Mouse (Mus musculus) cerebellum, adult 2 months (tissue): ENCODE measurements at regions not wholly inside any gene's neighbourhood (a gene's known extent, or its start where the extent isn't known, plus 50 kb on each side); places are given as distances from the start of the nearest gene placed in this dataset.
"Not testable (repeated sequence)": the region's sequence is repeated elsewhere in the genome, so short reads cannot be mapped to it uniquely, and the experiment has no call there.

ENCODE experiments used
- DNase-seq, 2 experiments: peaks; one replicate each; pipeline ENCODE4 v3.0.0; 2021
- H3K27ac ChIP-seq: fragments of 200-500 bp; 2 replicates; pipeline ENCODE4 v1.5.1; 2012; ENCODE audit warnings: low read length, control low read depth, inconsistent platforms; ENCODE audit not compliant: insufficient read depth
- H3K27me3 ChIP-seq: fragments of 200-500 bp; 2 replicates; pipeline ENCODE4 v1.6.1; 2012; ENCODE audit warnings: inconsistent platforms, mild to moderate bottlenecking, low read length, moderate library complexity; ENCODE audit not compliant: control insufficient read depth, insufficient read depth
- H3K4me1 ChIP-seq: fragments of 200-500 bp; 2 replicates; pipeline ENCODE4 v1.6.1; 2011; ENCODE audit warnings: low read length; ENCODE audit not compliant: control insufficient read depth, insufficient read depth
- H3K4me3 ChIP-seq: fragments of 200-500 bp; replicated peaks from 2 replicates; pipeline ENCODE3; 2011; ENCODE audit warnings: mild to moderate bottlenecking, low read depth, low read length, control low read depth; ENCODE audit not compliant: insufficient read depth
- CTCF ChIP-seq: fragments of 200-500 bp; IDR thresholded peaks from 2 replicates; pipeline ENCODE4 v1.5.1; 2011; ENCODE audit warnings: low read depth, mild to moderate bottlenecking, control low read depth, low read length, moderate library complexity, borderline replicate concordance; ENCODE audit not compliant: insufficient read depth
- POLR2A ChIP-seq: fragments of 200-500 bp; IDR thresholded peaks from 2 replicates; pipeline ENCODE4 v1.6.1; 2011; ENCODE audit warnings: low read length, control low read depth, borderline replicate concordance; ENCODE audit not compliant: insufficient read depth
- WGBS: fragments of 180-500 bp; shearing (Covaris S2); methylation state at CpG from one replicate; pipeline ENCODE4 v1.1.7; 2018; 5-methylcytosine and 5-hydroxymethylcytosine counted together

DNA sequence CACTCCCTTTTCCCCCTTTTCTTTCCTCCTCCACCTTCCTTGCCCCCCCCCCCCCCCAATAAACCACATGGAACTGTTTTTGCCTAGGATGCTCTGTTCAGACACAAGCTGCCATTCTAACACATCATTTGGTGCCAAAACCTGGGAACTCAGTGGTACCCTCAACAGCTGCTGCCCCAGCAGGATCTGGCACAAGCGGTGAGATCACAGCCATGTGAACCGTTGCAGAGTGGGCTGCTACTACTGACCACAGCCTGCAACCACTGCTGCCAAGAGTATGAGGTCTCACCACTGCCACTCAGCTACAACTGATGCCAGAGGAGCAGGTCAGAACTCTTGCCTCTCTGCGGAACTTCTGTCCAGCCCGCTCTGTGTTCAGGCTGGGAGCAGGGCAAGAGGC lies 206.2 kb downstream of the Pcsk1 start:
- DNase-seq: peak; percentile 48 to 70
- WGBS: 13% methylated on average over 4 of the region's 4 CpGs
- no peaks in the 10 kb centered on the region for H3K4me1 ChIP-seq
- no peak overlapping the region for H3K27ac ChIP-seq
- no peak for TF ChIP-seq POLR2A
- no peaks in the 10 kb centered on the region; the same call in 1 of the 2 replicates for H3K27me3 ChIP-seq
- no peak overlapping the region for H3K4me3 ChIP-seq

DNA sequence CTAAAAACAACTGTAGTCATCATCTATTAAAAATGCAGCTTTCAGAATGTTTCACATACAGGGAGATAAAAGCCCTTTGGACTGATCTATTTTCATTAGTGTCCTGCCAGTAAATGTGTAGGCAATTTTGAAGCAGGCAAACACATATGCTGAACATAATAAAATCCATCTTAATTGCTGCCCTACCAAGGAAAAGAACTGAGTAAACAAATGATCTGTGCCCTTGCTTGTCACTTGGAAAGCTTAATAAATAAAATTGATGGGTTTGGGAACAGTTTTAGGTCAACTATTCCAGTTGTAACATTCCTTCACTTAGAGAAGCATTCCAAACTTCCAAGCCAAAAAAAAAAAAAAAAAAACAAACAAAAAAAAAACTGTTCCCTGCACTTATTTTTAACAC lies 230.2 kb downstream of the Pcsk1 start:
- Histone ChIP-seq H3K4me3 (no peak overlapping the region), H3K27me3 (no peaks in the 10 kb centered on the region), H3K27ac (no peak overlapping the region), H3K4me1 (no peaks in the 10 kb centered on the region)
- no peak for DNase-seq
- no peak for TF ChIP-seq CTCF

DNA sequence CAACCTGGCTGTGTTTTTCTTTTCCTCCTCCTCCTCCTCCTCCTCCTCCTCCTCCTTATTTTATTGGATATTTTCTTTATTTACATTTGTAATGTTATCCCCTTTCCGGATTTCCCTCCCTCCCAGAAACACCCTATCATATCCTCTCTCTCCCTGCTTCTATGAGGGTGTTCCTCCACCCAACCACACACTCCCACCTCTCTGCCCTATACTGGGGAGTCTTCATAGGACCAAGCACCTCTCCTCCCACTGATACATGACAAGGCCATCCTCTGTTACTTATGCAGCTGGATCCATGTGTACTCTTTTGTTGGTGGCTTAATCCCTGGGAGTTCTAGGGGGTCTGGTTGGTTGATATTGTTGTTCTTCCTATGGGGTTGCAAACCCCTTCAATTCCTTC lies 230.6 kb downstream of the Pcsk1 start:
- DNase-seq: no peak
- Histone ChIP-seq H3K4me3 (no peak overlapping the region), H3K27me3 (no peaks in the 10 kb centered on the region), H3K27ac (no peak overlapping the region), H3K4me1 (no peaks in the 10 kb centered on the region)
- TF ChIP-seq POLR2A: no peak
- no peak for TF ChIP-seq CTCF
- 69% methylated on average over 1 of the region's 1 CpGs for WGBS

DNA sequence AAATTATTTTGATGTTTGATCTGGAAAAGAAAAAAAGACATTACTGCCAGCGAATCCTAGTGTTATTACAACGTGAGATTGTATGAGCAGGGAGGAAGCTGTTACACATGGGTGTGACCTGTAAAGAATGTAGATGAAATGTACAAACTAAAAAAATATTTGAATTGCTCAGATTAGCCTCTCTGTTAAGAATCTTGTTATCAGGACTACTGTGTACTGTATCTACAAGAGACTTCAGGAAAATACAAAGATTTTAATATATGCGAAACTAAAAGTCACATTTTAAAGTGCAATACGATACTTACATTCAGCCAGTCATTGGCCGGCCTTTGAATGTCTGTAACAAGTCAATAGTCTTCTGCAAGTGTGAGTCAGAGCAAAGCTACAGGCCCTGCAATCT lies 247.4 kb downstream of the Pcsk1 start:
- H3K27me3 ChIP-seq: no peaks in the 10 kb centered on the region
- no peak overlapping the region for H3K27ac ChIP-seq
- TF ChIP-seq POLR2A: no peak
- H3K4me3 ChIP-seq: no peak overlapping the region
- H3K4me1 ChIP-seq: no peaks in the 10 kb centered on the region
- WGBS: 93% methylated on average over 5 of the region's 5 CpGs
- DNase-seq: no peak

DNA sequence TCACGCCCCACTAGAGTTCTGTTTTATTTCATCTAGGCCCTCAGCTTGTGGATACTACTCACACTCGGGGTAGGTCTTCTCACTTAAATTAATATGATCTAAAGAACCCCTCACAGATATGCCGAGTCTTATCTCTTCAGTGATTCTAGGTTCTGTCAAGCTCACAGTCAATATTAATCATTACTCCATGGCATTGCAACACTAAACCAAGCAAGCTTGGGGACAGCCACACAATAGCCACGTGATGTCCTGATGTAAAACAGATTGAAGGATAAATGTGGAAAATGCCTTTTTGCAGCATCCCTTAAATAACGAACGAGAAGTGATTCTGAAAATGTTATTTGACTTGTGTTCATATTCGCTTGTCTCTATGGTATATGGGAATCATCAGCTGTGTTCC lies 253.8 kb downstream of the Pcsk1 start:
- no peaks in the 10 kb centered on the region for H3K4me1 ChIP-seq
- DNase-seq: no peak
- no peaks in the 10 kb centered on the region for H3K27me3 ChIP-seq
- TF ChIP-seq POLR2A (no peak), CTCF (no peak)
- no peak overlapping the region for H3K4me3 ChIP-seq
- WGBS: 92% methylated on average over 7 of the region's 7 CpGs
- no peak overlapping the region for H3K27ac ChIP-seq

DNA sequence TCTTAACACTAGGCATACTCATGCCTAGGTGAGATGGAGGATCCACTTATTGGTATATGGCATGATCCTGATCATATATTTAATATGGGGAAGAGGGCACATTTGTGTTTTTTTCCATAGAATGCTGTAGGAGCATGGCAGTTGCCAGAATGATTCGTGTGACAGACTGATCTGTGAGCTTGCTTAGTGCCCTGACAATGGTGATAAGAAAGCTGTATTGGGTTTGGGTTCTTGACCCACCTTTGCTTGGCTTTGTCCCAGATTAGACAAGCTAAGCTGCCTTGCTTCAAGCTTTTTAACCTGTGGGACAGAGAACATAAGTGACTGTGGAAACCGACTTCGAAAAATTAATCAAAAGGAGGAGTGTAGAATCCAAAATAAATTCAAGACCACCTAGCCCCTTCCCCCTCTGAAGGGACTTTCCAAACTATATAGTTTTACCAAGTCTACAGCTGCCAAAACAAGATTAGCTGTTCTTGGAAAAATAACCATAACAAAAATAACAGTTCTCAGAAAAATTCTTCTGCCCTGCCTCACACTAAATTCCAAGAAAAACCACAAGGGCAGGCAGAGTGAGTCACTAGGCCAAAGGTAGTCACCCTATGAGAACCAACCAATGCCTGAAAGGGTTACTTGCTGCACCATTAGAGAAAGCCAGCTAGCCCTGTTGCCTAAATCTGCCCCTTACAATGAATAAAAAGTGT lies 277.2 kb downstream of the Pcsk1 start:
- Histone ChIP-seq H3K27me3 (no peaks in the 10 kb centered on the region), H3K4me1 (no peaks in the 10 kb centered on the region), H3K27ac (no peak overlapping the region), H3K4me3 (no peak overlapping the region)
- TF ChIP-seq CTCF (no peak), POLR2A (no peak)
- 83% methylated on average over 3 of the region's 3 CpGs for WGBS
- DNase-seq: no peak

DNA sequence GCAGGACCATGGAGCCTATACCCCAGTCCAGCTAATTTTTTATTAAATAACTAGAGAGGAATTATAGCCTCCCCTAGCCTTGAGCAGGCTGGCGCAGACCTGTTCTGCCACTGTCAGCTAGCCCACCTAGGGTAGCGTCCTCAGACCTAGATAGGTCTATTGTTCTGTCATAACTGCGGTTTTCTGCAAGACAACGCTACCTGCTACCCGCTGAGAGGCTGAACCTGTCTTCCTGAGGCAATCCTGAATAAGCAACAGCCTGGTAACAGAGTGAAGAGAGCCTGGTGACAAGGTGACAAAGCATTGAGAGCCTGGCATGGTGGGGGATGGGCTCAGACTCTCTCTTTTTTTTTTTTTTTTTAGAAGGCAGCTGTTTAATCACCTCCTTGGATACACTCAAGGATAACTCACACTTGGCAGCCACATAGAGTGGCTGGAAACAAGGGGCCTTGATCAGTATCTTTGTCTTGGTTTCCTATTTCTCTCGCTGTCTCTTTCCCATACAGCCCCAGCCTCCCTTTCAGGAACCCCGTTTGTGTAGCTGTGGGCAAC lies 278.7 kb downstream of the Pcsk1 start:
- Histone ChIP-seq H3K27ac (no peak overlapping the region), H3K4me3 (no peak overlapping the region), H3K27me3 (no peaks in the 10 kb centered on the region), H3K4me1 (no peaks in the 10 kb centered on the region)
- WGBS: 64% methylated on average over 7 of the region's 7 CpGs
- TF ChIP-seq CTCF (no peak), POLR2A (no peak)
- no peak for DNase-seq

DNA sequence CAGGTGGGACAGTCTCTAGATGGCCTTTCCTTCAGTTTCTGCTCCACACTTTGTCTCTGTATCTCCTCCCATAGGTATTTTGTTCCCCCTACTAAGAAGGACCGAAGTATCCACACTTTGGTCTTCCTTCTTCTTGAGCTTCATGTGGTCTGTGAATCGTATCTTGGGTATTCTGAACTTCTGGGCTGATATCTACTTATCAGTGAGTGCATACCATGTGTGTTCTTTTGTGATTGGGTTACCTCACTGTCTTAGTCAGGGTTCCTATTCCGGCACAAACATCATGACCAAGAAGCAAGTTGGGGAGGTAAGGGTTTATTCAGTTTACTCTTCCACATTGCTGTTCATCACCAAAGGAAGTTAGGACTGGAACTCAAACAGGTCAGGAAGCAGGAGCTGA lies 287.5 kb downstream of the Pcsk1 start:
- DNase-seq, H3K4me3 ChIP-seq, H3K27me3 ChIP-seq, H3K4me1 ChIP-seq, H3K27ac ChIP-seq: not testable (repeated sequence)
- 92% methylated on average over 3 of the region's 3 CpGs for WGBS
